Mouse (Mus musculus): ENCODE measurements around the gene Gm17606. TPM values are rescaled to one million over a fixed set of nuclear protein-coding genes. Genes with fewer than 3 reads are reported as not detected.

Gene Gm17606
- not detected for polyA plus RNA-seq (2014; fragmentation: Illumina TruSeq; extraction: RNeasy Lipid Tissue Mini Kit (QIAGEN cat#74804); ENCODE audit: insufficient read depth, low read depth, low replicate concordance)

GRCm38 (mm10) chr14:54640946-54641304 lies at the start of gene Gm17606:
Gene Gm17606 (plus strand): TSS chr14:54640952.

GRCm38 (mm10) chr14:54605752-54606321 lies 34.9 kb upstream of the Gm17606 start, which contains the start of gene 4931414P19Rik:
Gene 4931414P19Rik (minus strand): TSS chr14:54605993.

GRCm38 (mm10) chr14:54617897-54618365 lies 22.8 kb upstream of the Gm17606 start, which contains the start of gene Psmb5:
Gene Psmb5 (minus strand): TSS chr14:54618022.

GRCm38 (mm10) chr14:54621133-54621532 lies 19.6 kb upstream of the Gm17606 start, which contains the start of gene Psmb11:
Gene Psmb11 (plus strand): TSS chr14:54621433.

GRCm38 (mm10) chr14:54641305-54641969 lies 685 bp downstream of the Gm17606 start, which contains the start of gene Cdh24:
Gene Cdh24 (minus strand): TSS chr14:54641364.

GRCm38 (mm10) chr14:54686063-54686521 lies 45.3 kb downstream of the Gm17606 start, which contains the start of gene 1700123O20Rik:
Gene 1700123O20Rik (plus strand): TSS chr14:54686216.

GRCm38 (mm10) chr14:54686522-54687143 lies 45.9 kb downstream of the Gm17606 start, which contains the start of gene Acin1:
Gene Acin1 (minus strand): TSS chr14:54686931.

Other genes with a start within 250 kb of the Gm17606 start
- gene Slc7a7, start 223.2 kb upstream of the Gm17606 start, polyA plus RNA-seq (2014; fragmentation: Illumina TruSeq; extraction: RNeasy Lipid Tissue Mini Kit (QIAGEN cat#74804); ENCODE audit: insufficient read depth, low read depth, low replicate concordance), result 9.3 TPM
- 264 TPM for gene Mrpl52, start 214.0 kb upstream of the Gm17606 start, polyA plus RNA-seq (2014; fragmentation: Illumina TruSeq; extraction: RNeasy Lipid Tissue Mini Kit (QIAGEN cat#74804); ENCODE audit: insufficient read depth, low read depth, low replicate concordance)
- gene Mmp14, start 209.3 kb upstream of the Gm17606 start, polyA plus RNA-seq (2014; fragmentation: Illumina TruSeq; extraction: RNeasy Lipid Tissue Mini Kit (QIAGEN cat#74804); ENCODE audit: insufficient read depth, low read depth, low replicate concordance), result 32.6 TPM
- 45.8 TPM for gene Lrp10, start 176.8 kb upstream of the Gm17606 start, polyA plus RNA-seq (2014; fragmentation: Illumina TruSeq; extraction: RNeasy Lipid Tissue Mini Kit (QIAGEN cat#74804); ENCODE audit: insufficient read depth, low read depth, low replicate concordance)
- 1.6 TPM for gene Rem2, start 164.9 kb upstream of the Gm17606 start, polyA plus RNA-seq (2014; fragmentation: Illumina TruSeq; extraction: RNeasy Lipid Tissue Mini Kit (QIAGEN cat#74804); ENCODE audit: insufficient read depth, low read depth, low replicate concordance)
- gene Prmt5, start 123.4 kb upstream of the Gm17606 start, polyA plus RNA-seq (2014; fragmentation: Illumina TruSeq; extraction: RNeasy Lipid Tissue Mini Kit (QIAGEN cat#74804); ENCODE audit: insufficient read depth, low read depth, low replicate concordance), result 15.0 TPM
- gene Haus4, start 86.3 kb upstream of the Gm17606 start, polyA plus RNA-seq (2014; fragmentation: Illumina TruSeq; extraction: RNeasy Lipid Tissue Mini Kit (QIAGEN cat#74804); ENCODE audit: insufficient read depth, low read depth, low replicate concordance), result 7.2 TPM
- 19.3 TPM for gene Ajuba, start 63.4 kb upstream of the Gm17606 start, polyA plus RNA-seq (2014; fragmentation: Illumina TruSeq; extraction: RNeasy Lipid Tissue Mini Kit (QIAGEN cat#74804); ENCODE audit: insufficient read depth, low read depth, low replicate concordance)
- 2.7 TPM for gene 4931414P19Rik, start 35.0 kb upstream of the Gm17606 start, polyA plus RNA-seq (2014; fragmentation: Illumina TruSeq; extraction: RNeasy Lipid Tissue Mini Kit (QIAGEN cat#74804); ENCODE audit: insufficient read depth, low read depth, low replicate concordance)
- 185 TPM for gene Psmb5, start 22.9 kb upstream of the Gm17606 start, polyA plus RNA-seq (2014; fragmentation: Illumina TruSeq; extraction: RNeasy Lipid Tissue Mini Kit (QIAGEN cat#74804); ENCODE audit: insufficient read depth, low read depth, low replicate concordance)
- gene Psmb11, start 19.5 kb upstream of the Gm17606 start, polyA plus RNA-seq (2014; fragmentation: Illumina TruSeq; extraction: RNeasy Lipid Tissue Mini Kit (QIAGEN cat#74804); ENCODE audit: insufficient read depth, low read depth, low replicate concordance), result not detected
- 0.46 TPM for gene Cdh24, start 412 bp downstream of the Gm17606 start, polyA plus RNA-seq (2014; fragmentation: Illumina TruSeq; extraction: RNeasy Lipid Tissue Mini Kit (QIAGEN cat#74804); ENCODE audit: insufficient read depth, low read depth, low replicate concordance)
- gene 1700123O20Rik, start 45.3 kb downstream of the Gm17606 start, polyA plus RNA-seq (2014; fragmentation: Illumina TruSeq; extraction: RNeasy Lipid Tissue Mini Kit (QIAGEN cat#74804); ENCODE audit: insufficient read depth, low read depth, low replicate concordance), result 34.3 TPM
- 54.6 TPM for gene Acin1, start 46.0 kb downstream of the Gm17606 start, polyA plus RNA-seq (2014; fragmentation: Illumina TruSeq; extraction: RNeasy Lipid Tissue Mini Kit (QIAGEN cat#74804); ENCODE audit: insufficient read depth, low read depth, low replicate concordance)
- 0.12 TPM for gene Gm29776, start 57.9 kb downstream of the Gm17606 start, polyA plus RNA-seq (2014; fragmentation: Illumina TruSeq; extraction: RNeasy Lipid Tissue Mini Kit (QIAGEN cat#74804); ENCODE audit: insufficient read depth, low read depth, low replicate concordance)
- 0.77 TPM for gene Cebpe, start 71.2 kb downstream of the Gm17606 start, polyA plus RNA-seq (2014; fragmentation: Illumina TruSeq; extraction: RNeasy Lipid Tissue Mini Kit (QIAGEN cat#74804); ENCODE audit: insufficient read depth, low read depth, low replicate concordance)
- gene Slc7a8, start 141.0 kb downstream of the Gm17606 start, polyA plus RNA-seq (2014; fragmentation: Illumina TruSeq; extraction: RNeasy Lipid Tissue Mini Kit (QIAGEN cat#74804); ENCODE audit: insufficient read depth, low read depth, low replicate concordance), result 1.4 TPM
- gene Rnf212b, start 173.2 kb downstream of the Gm17606 start, polyA plus RNA-seq (2014; fragmentation: Illumina TruSeq; extraction: RNeasy Lipid Tissue Mini Kit (QIAGEN cat#74804); ENCODE audit: insufficient read depth, low read depth, low replicate concordance), result not detected
- gene Homez, start 230.0 kb downstream of the Gm17606 start, polyA plus RNA-seq (2014; fragmentation: Illumina TruSeq; extraction: RNeasy Lipid Tissue Mini Kit (QIAGEN cat#74804); ENCODE audit: insufficient read depth, low read depth, low replicate concordance), result 2.8 TPM
- 8.1 TPM for gene Ppp1r3e, start 236.6 kb downstream of the Gm17606 start, polyA plus RNA-seq (2014; fragmentation: Illumina TruSeq; extraction: RNeasy Lipid Tissue Mini Kit (QIAGEN cat#74804); ENCODE audit: insufficient read depth, low read depth, low replicate concordance)
- gene Bcl2l2, start 242.4 kb downstream of the Gm17606 start, polyA plus RNA-seq (2014; fragmentation: Illumina TruSeq; extraction: RNeasy Lipid Tissue Mini Kit (QIAGEN cat#74804); ENCODE audit: insufficient read depth, low read depth, low replicate concordance), result 36.2 TPM
- gene Gm20521, start 242.5 kb downstream of the Gm17606 start, polyA plus RNA-seq (2014; fragmentation: Illumina TruSeq; extraction: RNeasy Lipid Tissue Mini Kit (QIAGEN cat#74804); ENCODE audit: insufficient read depth, low read depth, low replicate concordance), result not detected

All from lung, adult 10 weeks (tissue).